Comparison of ENCODE assay signal across 9 mouse cellular contexts in genomic region chr5:14252583-14252982, GRCm38 (mm10).
A peak's percentile ranks its signal among the peaks of the same experiment; 100 is the strongest.
DNase-seq lines count a peak whose midpoint lies in the region; ATAC-seq and TF ChIP-seq lines count a peak whose summit lies in the region.
"Had no signal": no experiment of that assay in that cellular context is flagged by ENCODE, and none has a peak within 500 bp of the region (broad histone marks: within the 10 kb centered on the region; RNA-seq: fewer than 3 reads in every experiment).

No protein-coding gene starts in this region.

- H3K27me3 ChIP-seq in lung, postnatal 0 days (replicated peaks; ENCODE audit: insufficient read depth, low read length) = no peaks in the 10 kb centered on the region
- H3K27me3 ChIP-seq in intestine, embryonic 15.5 days (replicated peaks) = no peaks in the 10 kb centered on the region
- H3K27me3 ChIP-seq: embryonic facial prominence, embryonic 15.5 days had no signal

- no peak overlapping the region for H3K4me2 ChIP-seq in lung, postnatal 0 days (replicated peaks; ENCODE audit: low read depth, low read length)
- no peak overlapping the region for H3K4me2 ChIP-seq in intestine, embryonic 15.5 days (replicated peaks)
- H3K4me2 ChIP-seq: embryonic facial prominence, embryonic 15.5 days had no signal

- H3K27ac ChIP-seq in lung, postnatal 0 days (ENCODE audit: low read length) = no peak overlapping the region
- no peak overlapping the region for H3K27ac ChIP-seq in intestine, embryonic 15.5 days
- H3K27ac ChIP-seq: embryonic facial prominence, embryonic 15.5 days had no signal

- no peak overlapping the region for H3K4me3 ChIP-seq in lung, postnatal 0 days (ENCODE audit: low read depth, low read length)
- H3K4me3 ChIP-seq in intestine, embryonic 15.5 days (replicated peaks) = no peak overlapping the region
- H3K4me3 ChIP-seq: embryonic facial prominence, embryonic 15.5 days had no signal

- no peak for ATAC-seq in lung, postnatal 0 days
- no peak for ATAC-seq in intestine, embryonic 15.5 days

- H3K9me3 ChIP-seq in lung, postnatal 0 days (ENCODE audit: low read length) = no peaks in the 10 kb centered on the region
- no peaks in the 10 kb centered on the region for H3K9me3 ChIP-seq in intestine, embryonic 15.5 days
- H3K9me3 ChIP-seq: embryonic facial prominence, embryonic 15.5 days had no signal

- TF ChIP-seq CTCF in lung, postnatal 0 days (IDR thresholded peaks at IDR 0.05) = peak; percentile 63

- no peak for TF ChIP-seq EP300 in lung, postnatal 0 days (IDR thresholded peaks at IDR 0.05)

- no peak overlapping the region for H3K9ac ChIP-seq in lung, postnatal 0 days (replicated peaks; ENCODE audit: low read depth)
- no peak overlapping the region for H3K9ac ChIP-seq in intestine, embryonic 15.5 days
- H3K9ac ChIP-seq: embryonic facial prominence, embryonic 15.5 days had no signal

- peak; percentile 48 for DNase-seq in heart, postnatal 4 days
- DNase-seq in heart, adult 9 months (ENCODE audit: low spot score in 2 of 2) = no peak
- DNase-seq in thymus, postnatal 4 days = peak; percentile 30
- DNase-seq in thymus, postnatal 14 days = no peak
- peak; percentile 59 for DNase-seq in embryo, embryonic 10.5 days (ENCODE audit: low spot score)
- peak; percentile 34 for DNase-seq in lung, postnatal 0 days (ENCODE audit: low spot score)
- no peak for DNase-seq in natural killer cell, adult 2 months (ENCODE audit: low spot score in 2 of 2)

- 37% methylated on average over 8 of the region's 8 CpGs for WGBS in lung, postnatal 0 days
- WGBS in intestine, embryonic 15.5 days = 50% methylated on average over 8 of the region's 8 CpGs

- no peaks in the 10 kb centered on the region for H3K4me1 ChIP-seq in lung, postnatal 0 days (ENCODE audit: insufficient read depth, low read depth, low read length)
- no peaks in the 10 kb centered on the region for H3K4me1 ChIP-seq in intestine, embryonic 15.5 days (replicated peaks)
- H3K4me1 ChIP-seq: embryonic facial prominence, embryonic 15.5 days had no signal

- no peaks in the 10 kb centered on the region for H3K36me3 ChIP-seq in lung, postnatal 0 days (ENCODE audit: insufficient read depth, low read length)
- H3K36me3 ChIP-seq in intestine, embryonic 15.5 days = no peaks in the 10 kb centered on the region
- H3K36me3 ChIP-seq: embryonic facial prominence, embryonic 15.5 days had no signal

Comparison
In these comparisons a context has a peak if more than half of its experiments do, and no peak if none do; other contexts are left out.
1. DNase-seq: peak in heart, postnatal 4 days (single experiment), thymus, postnatal 4 days (single experiment), embryo, embryonic 10.5 days (single experiment) and lung, postnatal 0 days (single experiment); none in heart, adult 9 months (0 of 2), thymus, postnatal 14 days (single experiment) and natural killer cell, adult 2 months (0 of 2).